Mouse (Mus musculus): ENCODE results near the gene Pramel5. TPM values are rescaled to one million over a fixed set of nuclear protein-coding genes. Genes with fewer than 3 reads are reported as not detected.
"Not testable (repeated sequence)": the region's sequence is repeated elsewhere in the genome, so short reads cannot be mapped to it uniquely, and the experiment has no call there.

Pramel5 gene
- not detected in 2 replicates for polyA plus RNA-seq (2015; fragmentation: Nextera tagmentation; extraction: Ambion mirVana)

DNA sequence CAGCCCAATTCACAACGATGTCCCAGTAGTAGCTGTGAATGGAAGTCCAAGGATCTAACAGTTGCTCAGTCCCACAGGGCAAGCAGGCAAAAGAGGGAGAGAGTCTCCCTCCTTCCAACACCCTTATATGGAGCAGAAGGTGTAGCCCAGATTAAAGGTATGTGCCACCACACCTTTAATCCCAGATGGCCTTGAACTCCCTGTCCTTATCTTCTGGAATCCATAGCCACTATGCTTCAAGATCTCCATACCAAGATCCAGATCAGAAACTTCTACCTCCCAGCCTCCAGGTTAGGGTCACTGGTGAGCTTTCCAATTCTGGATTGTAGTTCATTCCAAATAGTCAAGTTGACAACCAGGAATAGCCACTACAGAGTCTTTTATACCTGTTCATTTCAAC, at the start of gene Pramel5:
TSS of gene Pramel5 (minus strand) at position 101 of the 400 bp plus-strand sequence.
- not testable (repeated sequence) for H3K9ac ChIP-seq (ENCODE audit: low read length); H3K4me2 ChIP-seq (ENCODE audit: low read depth, low read length); H3K4me1 ChIP-seq (replicated peaks; ENCODE audit: control insufficient read depth, insufficient read depth, low read length); H3K4me3 ChIP-seq (ENCODE audit: low read length); H3K27ac ChIP-seq (ENCODE audit: low read length); H3K36me3 ChIP-seq (ENCODE audit: control insufficient read depth, insufficient read depth, low read length); H3K9me3 ChIP-seq (ENCODE audit: control insufficient read depth, low read length); ATAC-seq (ENCODE audit: low read depth); H3K27me3 ChIP-seq (ENCODE audit: control insufficient read depth, insufficient read depth, low read depth, low read length)
- 67% methylated on average over 1 of the region's 1 CpGs for WGBS

DNA sequence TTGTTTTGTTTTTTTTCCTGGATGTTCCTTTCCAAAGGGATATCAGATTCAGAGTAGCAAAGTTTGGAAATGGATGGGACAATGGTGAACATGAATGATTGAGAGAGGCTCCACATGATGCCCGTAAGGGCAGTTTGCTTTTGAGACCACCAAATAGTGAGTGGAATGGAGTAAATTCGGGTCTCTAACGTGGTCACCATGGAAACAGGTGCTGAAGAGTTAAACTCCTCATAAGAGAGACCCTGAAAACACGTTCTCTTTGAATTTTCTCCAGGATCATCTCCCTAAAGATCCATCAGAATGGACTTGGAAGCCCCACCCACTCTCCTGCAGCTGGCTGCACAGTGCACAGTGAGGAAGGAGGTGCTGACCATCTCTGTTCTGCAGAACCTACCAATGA, 49.7 kb upstream of the Pramel5 start, which contains the start of gene Gm13128:
TSS of gene Gm13128 (plus strand) at position 301 of the 400 bp plus-strand sequence.
- not testable (repeated sequence) for H3K4me2 ChIP-seq (ENCODE audit: low read depth, low read length); H3K27ac ChIP-seq (ENCODE audit: low read length); H3K4me3 ChIP-seq (ENCODE audit: low read length); H3K4me1 ChIP-seq (replicated peaks; ENCODE audit: control insufficient read depth, insufficient read depth, low read length); H3K9ac ChIP-seq (ENCODE audit: low read length); H3K27me3 ChIP-seq (ENCODE audit: control insufficient read depth, insufficient read depth, low read depth, low read length); H3K36me3 ChIP-seq (ENCODE audit: control insufficient read depth, insufficient read depth, low read length); H3K9me3 ChIP-seq (ENCODE audit: control insufficient read depth, low read length); ATAC-seq (ENCODE audit: low read depth)
- WGBS: 58% methylated on average over 4 of the region's 4 CpGs

DNA sequence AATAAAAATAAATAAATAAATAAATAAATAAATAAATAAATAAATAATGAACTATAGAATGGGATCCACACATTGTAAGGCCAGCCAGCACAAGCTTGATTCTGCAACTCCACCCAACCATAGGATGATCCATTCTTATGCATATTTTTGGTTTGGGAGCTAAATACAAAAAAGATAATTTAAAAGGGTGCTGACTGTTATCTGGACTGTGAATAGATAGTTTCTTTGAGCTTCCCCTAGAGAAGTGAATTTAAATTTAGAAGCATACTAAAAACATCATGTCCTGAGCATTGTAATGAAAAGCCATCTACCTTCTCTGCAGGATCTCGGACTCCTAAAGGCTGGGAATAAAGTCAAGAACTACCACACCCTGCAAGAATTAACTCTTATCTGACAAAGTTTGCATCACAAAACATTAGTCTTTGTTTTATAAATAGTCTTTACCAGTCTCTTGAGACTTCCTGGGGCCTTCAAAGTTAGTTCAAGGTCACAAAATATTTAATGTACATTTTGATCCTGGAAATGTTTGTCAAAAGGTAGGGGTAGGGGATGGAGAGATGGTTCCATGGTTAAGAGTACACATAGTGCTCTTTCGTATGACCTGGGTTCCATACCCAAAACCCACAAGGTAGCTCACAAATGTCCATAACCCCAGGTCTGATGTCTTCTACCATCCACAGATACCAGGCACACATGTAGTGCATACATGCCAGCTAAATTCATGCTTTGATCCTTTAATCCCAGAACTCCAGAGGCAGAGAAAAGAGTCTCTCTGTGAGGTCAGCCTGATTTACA, 32.6 kb upstream of the Pramel5 start:
- not testable (repeated sequence) for H3K36me3 ChIP-seq (ENCODE audit: control insufficient read depth, insufficient read depth, low read length); H3K9me3 ChIP-seq (ENCODE audit: control insufficient read depth, low read length); H3K27ac ChIP-seq (ENCODE audit: low read length); H3K4me1 ChIP-seq (replicated peaks; ENCODE audit: control insufficient read depth, insufficient read depth, low read length); H3K4me3 ChIP-seq (ENCODE audit: low read length); H3K4me2 ChIP-seq (ENCODE audit: low read depth, low read length); H3K9ac ChIP-seq (ENCODE audit: low read length); ATAC-seq (ENCODE audit: low read depth); H3K27me3 ChIP-seq (ENCODE audit: control insufficient read depth, insufficient read depth, low read depth, low read length)
- WGBS: 63% methylated on average over 2 of the region's 2 CpGs

DNA sequence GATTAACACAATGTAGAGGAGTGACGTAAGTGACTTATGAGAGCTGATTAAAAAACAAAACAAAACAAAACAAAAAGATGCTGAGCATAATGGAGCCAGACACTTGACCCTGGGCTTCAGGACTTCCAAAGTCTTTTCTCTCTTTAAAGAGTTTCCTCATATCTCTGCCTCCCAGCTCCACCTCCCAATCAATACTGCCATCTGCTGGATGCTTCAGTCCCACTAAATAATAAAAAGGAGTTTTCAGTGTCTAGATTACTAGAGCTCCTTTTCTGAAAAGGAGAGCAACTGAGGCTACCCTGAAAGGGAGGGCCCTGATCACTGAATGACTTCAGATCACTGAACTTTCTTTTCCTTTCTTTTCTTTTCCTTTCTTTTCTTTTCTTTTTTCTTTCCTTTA, 19.1 kb upstream of the Pramel5 start:
- not testable (repeated sequence) for H3K9ac ChIP-seq (ENCODE audit: low read length); H3K4me3 ChIP-seq (ENCODE audit: low read length); H3K9me3 ChIP-seq (ENCODE audit: control insufficient read depth, low read length); H3K36me3 ChIP-seq (ENCODE audit: control insufficient read depth, insufficient read depth, low read length); ATAC-seq (ENCODE audit: low read depth); H3K4me2 ChIP-seq (ENCODE audit: low read depth, low read length); H3K27me3 ChIP-seq (ENCODE audit: control insufficient read depth, insufficient read depth, low read depth, low read length); H3K4me1 ChIP-seq (replicated peaks; ENCODE audit: control insufficient read depth, insufficient read depth, low read length); H3K27ac ChIP-seq (ENCODE audit: low read length)
- 31% methylated on average over 1 of the region's 1 CpGs for WGBS

DNA sequence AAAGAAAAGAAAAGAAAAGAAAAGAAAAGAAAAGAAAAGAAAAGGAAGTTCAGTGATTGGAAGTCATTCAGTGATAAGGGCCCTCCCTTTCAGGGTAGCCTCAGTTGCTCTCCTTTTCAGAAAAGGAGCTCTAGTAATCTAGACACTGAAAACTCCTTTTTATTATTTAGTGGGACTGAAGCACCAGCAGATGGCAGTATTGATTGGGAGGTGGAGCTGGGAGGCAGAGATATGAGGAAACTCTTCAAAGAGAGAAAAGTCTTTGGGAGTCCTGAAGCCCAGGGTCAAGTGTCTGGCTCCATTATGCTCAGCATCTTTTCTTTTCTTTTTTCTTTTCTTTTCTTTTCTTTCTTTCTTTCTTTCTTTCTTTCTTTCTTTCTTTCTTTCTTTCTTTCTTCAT, 25.5 kb downstream of the Pramel5 start:
- not testable (repeated sequence) for H3K9me3 ChIP-seq (ENCODE audit: control insufficient read depth, low read length); H3K9ac ChIP-seq (ENCODE audit: low read length); H3K27ac ChIP-seq (ENCODE audit: low read length); H3K4me2 ChIP-seq (ENCODE audit: low read depth, low read length); H3K4me1 ChIP-seq (replicated peaks; ENCODE audit: control insufficient read depth, insufficient read depth, low read length); H3K4me3 ChIP-seq (ENCODE audit: low read length); ATAC-seq (ENCODE audit: low read depth); H3K27me3 ChIP-seq (ENCODE audit: control insufficient read depth, insufficient read depth, low read depth, low read length); H3K36me3 ChIP-seq (ENCODE audit: control insufficient read depth, insufficient read depth, low read length)

Other genes with a start within 250 kb of the Pramel5 start
- not detected in 2 replicates for gene Pramel4, start 221.4 kb downstream of the Pramel5 start, polyA plus RNA-seq (2015; fragmentation: Nextera tagmentation; extraction: Ambion mirVana)
- gene Gm13102, start 174.0 kb downstream of the Pramel5 start, polyA plus RNA-seq (2015; fragmentation: Nextera tagmentation; extraction: Ambion mirVana): not detected in 2 replicates
- not detected in 2 replicates for gene Oog3, start 117.8 kb downstream of the Pramel5 start, polyA plus RNA-seq (2015; fragmentation: Nextera tagmentation; extraction: Ambion mirVana)
- gene Oog2, start 89.8 kb downstream of the Pramel5 start, polyA plus RNA-seq (2015; fragmentation: Nextera tagmentation; extraction: Ambion mirVana): not detected in 2 replicates
- gene C87977, start 67.2 kb downstream of the Pramel5 start, polyA plus RNA-seq (2015; fragmentation: Nextera tagmentation; extraction: Ambion mirVana): not detected in 2 replicates
- not detected in 2 replicates for gene Gm13128, start 49.8 kb upstream of the Pramel5 start, polyA plus RNA-seq (2015; fragmentation: Nextera tagmentation; extraction: Ambion mirVana)
- not detected in 2 replicates for gene Gm13119, start 77.5 kb upstream of the Pramel5 start, polyA plus RNA-seq (2015; fragmentation: Nextera tagmentation; extraction: Ambion mirVana)
- not detected in 2 replicates for gene Pramef20, start 97.4 kb upstream of the Pramel5 start, polyA plus RNA-seq (2015; fragmentation: Nextera tagmentation; extraction: Ambion mirVana)
- gene Pramef12, start 128.0 kb upstream of the Pramel5 start, polyA plus RNA-seq (2015; fragmentation: Nextera tagmentation; extraction: Ambion mirVana): 0.06 and 0.09 TPM in 2 replicates
- gene 1700012P22Rik, start 158.3 kb upstream of the Pramel5 start, polyA plus RNA-seq (2015; fragmentation: Nextera tagmentation; extraction: Ambion mirVana): not detected in 2 replicates
- gene Gm9944, start 172.8 kb upstream of the Pramel5 start, polyA plus RNA-seq (2015; fragmentation: Nextera tagmentation; extraction: Ambion mirVana): not detected in 2 replicates
- gene Aadacl3, start 183.3 kb upstream of the Pramel5 start, polyA plus RNA-seq (2015; fragmentation: Nextera tagmentation; extraction: Ambion mirVana): not detected in 2 replicates
- gene 9430007A20Rik, start 239.3 kb upstream of the Pramel5 start, polyA plus RNA-seq (2015; fragmentation: Nextera tagmentation; extraction: Ambion mirVana): not detected in 2 replicates

Data from lung, embryonic 16.5 days (tissue).